Mouse (Mus musculus) effector memory CD4-positive, alpha-beta T cell, adult 5 months (primary cell): ENCODE data around the gene Sar1b. TPM values are rescaled to one million over a fixed set of nuclear protein-coding genes. Genes with fewer than 3 reads are reported as not detected.

Experiments used
- polyA plus RNA-seq: library from polyadenylated mRNA; unstranded; fragments of 100-300 nt; shearing (Covaris generic); gene quantifications from one replicate; pipeline ENCODE4 v1.2.1, GENCODE M21; 2017

Gene Sar1b
- 73.8 TPM for polyA plus RNA-seq

GRCm38 (mm10) chr11:51763213-51763907 lies at the start of gene Sar1b, which contains the start of gene Sec24a:
Gene Sar1b, plus strand, starts transcription at chr11:51763687.
Gene Sec24a, minus strand, starts transcription at chr11:51763634.

Other genes with a start within 250 kb of the Sar1b start
- 17.5 TPM for gene Phykpl, start 178.9 kb upstream of the Sar1b start, polyA plus RNA-seq
- 493 TPM for gene Hnrnpab, start 156.8 kb upstream of the Sar1b start, polyA plus RNA-seq
- gene Nhp2, start 144.0 kb upstream of the Sar1b start, polyA plus RNA-seq, result 51.1 TPM
- 67.4 TPM for gene Rmnd5b, start 127.8 kb upstream of the Sar1b start, polyA plus RNA-seq
- 8.2 TPM for gene N4bp3, start 112.8 kb upstream of the Sar1b start, polyA plus RNA-seq
- 0.50 TPM for gene D930048N14Rik, start 112.7 kb upstream of the Sar1b start, polyA plus RNA-seq
- 5.4 TPM for gene 0610009B22Rik, start 74.8 kb upstream of the Sar1b start, polyA plus RNA-seq
- gene Sec24a, start 53 bp upstream of the Sar1b start, polyA plus RNA-seq, result 33.1 TPM
- 7.7 TPM for gene Jade2, start 94.0 kb downstream of the Sar1b start, polyA plus RNA-seq
- 78.8 TPM for gene Cdkn2aipnl, start 204.0 kb downstream of the Sar1b start, polyA plus RNA-seq
- gene Ube2b, start 237.1 kb downstream of the Sar1b start, polyA plus RNA-seq, result 457 TPM
- 4.4 TPM for gene Cdkl3, start 240.5 kb downstream of the Sar1b start, polyA plus RNA-seq